Mouse (Mus musculus) brown adipose tissue, adult 24 weeks (tissue): ENCODE data around the gene Naxe. TPM values are rescaled to one million over a fixed set of nuclear protein-coding genes. Genes with fewer than 3 reads are reported as not detected.

Experiments used
- H3K27ac ChIP-seq: fragments of 200-500 bp; replicated peaks from 2 replicates; pipeline ENCODE4 v1.5.1; 2012; ENCODE audit warnings: low read depth, mild to moderate bottlenecking, low read length
- H3K4me1 ChIP-seq: fragments of 200-500 bp; 2 replicates; pipeline ENCODE4 v1.6.1; 2012; ENCODE audit warnings: low read length, mixed read lengths; ENCODE audit not compliant: control insufficient read depth, insufficient read depth, insufficient read length
- H3K4me3 ChIP-seq: fragments of 200-500 bp; 2 replicates; pipeline ENCODE4 v1.5.1; 2012; ENCODE audit warnings: low read depth, mild to moderate bottlenecking, low read length, moderate library complexity; ENCODE audit not compliant: insufficient read depth
- polyA plus RNA-seq: library from polyadenylated mRNA; stranded (reverse); fragments of >200 nt; gene quantifications from 2 replicates; pipeline ENCODE4 v1.2.4, GENCODE M21; 2012; ENCODE audit not compliant: missing spikeins, insufficient read depth, insufficient read length

Naxe gene
- polyA plus RNA-seq, 1 experiment = 153 TPM

- Histone ChIP-seq H3K4me3 (peak within 1 kb of the TSS; percentile 30), H3K27ac (no peak within 1 kb of the TSS), H3K4me1 (no peaks in the 10 kb centered on the region)
Measured at GRCm38 (mm10) chr3:88081345-88082223, 23.3 kb upstream of the Naxe start, which contains the start of gene Iqgap3. Gene Iqgap3, plus strand, starts transcription at chr3:88081971.

DNA sequence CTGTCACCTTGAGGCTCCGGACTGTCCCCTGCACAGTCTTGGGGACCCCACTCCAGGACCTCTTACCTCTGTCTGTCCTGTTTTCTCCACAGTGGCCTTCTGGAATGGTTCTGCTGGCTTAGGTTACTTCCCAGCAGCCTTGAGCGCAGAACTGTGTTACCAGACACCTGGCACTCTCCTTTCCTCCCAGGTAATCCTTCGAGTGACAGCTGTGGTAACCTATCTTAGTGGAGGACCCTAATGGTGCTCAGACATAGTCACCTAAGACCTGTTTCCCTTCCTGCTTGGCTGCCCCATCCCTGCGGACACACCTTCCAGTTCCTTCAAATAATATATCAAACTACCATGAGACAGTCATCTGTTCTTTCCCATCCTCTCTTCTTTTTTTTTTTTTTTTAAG lies 19.9 kb upstream of the Naxe start, which contains the start of gene Ttc24:
Ttc24 (minus strand) TSS at position 101 of the 400 bp plus-strand sequence.
- Histone ChIP-seq H3K27ac (no peak within 1 kb of the TSS), H3K4me3 (no peak within 1 kb of the TSS), H3K4me1 (no peaks in the 10 kb centered on the region)

GRCm38 (mm10) chr3:88077441-88077840 lies 19.1 kb upstream of the Naxe start:
- H3K27ac ChIP-seq = no peak overlapping the region
- no peaks in the 10 kb centered on the region for H3K4me1 ChIP-seq
- H3K4me3 ChIP-seq = no peak overlapping the region

DNA sequence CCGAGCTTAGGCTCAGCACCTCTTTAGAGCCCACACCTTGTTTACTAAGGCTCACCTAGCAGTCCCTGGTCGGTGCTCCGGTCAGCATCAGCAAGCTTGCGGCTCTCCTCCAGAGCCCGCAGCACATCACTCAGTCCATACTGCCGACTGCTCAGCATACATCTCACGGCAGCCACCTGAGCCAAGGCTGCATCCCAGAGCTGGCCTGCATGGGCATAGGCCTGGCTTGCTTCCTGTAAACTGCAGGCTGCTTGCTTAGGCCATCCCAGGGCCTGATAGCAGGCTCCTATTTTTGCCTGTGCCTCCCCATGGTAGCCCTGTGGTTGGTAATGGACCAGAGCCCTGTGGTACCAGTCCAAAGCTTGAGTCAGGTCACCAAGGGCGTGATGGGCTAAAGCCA lies 16.5 kb upstream of the Naxe start:
- Histone ChIP-seq H3K4me3 (no peak overlapping the region), H3K4me1 (no peaks in the 10 kb centered on the region)

DNA sequence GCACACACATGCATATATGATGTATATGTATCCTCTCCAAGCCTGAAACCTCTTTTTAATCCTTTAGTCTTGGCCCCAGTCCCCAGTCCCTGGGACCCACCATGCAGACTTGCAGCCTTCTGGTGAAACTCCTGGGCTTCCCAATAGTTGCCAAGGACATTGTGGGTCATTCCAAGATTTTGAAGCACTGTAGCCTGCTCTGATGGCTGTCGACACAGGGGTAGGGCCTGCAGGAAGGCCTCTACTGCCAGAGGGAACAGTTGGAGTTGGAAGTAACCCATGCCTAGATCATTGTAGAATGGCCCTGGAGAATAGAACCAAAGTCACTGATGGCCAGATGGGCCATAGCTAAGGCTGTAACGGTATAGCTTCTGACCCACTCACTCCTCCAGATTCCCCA lies 16.1 kb upstream of the Naxe start:
- H3K4me3 ChIP-seq = no peak overlapping the region

More for the DNA sequence above, 16.5 kb upstream of the Naxe start:
- no peak overlapping the region for H3K27ac ChIP-seq

DNA sequence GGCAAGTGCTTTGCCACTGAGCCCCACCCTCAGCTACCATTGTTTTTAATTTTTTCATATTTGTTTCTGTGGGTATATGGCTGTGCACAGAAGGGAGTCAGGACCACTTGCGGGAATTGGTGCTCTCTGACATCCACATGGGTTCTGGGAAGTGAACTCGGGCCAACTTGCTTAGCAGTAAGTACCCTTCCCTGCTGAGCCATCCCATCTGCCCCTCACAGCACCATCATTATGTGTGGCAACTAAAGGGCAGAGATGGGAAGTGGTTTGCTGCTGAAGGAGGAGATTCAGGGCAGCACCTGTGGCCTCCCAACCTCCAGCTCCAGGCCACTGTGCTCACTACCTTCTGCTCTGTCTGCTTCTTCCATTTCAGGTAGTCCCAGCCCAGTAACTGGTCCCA lies 15.3 kb upstream of the Naxe start:
- Histone ChIP-seq H3K4me3 (no peak overlapping the region), H3K27ac (no peak overlapping the region), H3K4me1 (no peaks in the 10 kb centered on the region)

More for the DNA sequence above, 16.1 kb upstream of the Naxe start:
- Histone ChIP-seq H3K27ac (no peak overlapping the region), H3K4me1 (no peaks in the 10 kb centered on the region)

DNA sequence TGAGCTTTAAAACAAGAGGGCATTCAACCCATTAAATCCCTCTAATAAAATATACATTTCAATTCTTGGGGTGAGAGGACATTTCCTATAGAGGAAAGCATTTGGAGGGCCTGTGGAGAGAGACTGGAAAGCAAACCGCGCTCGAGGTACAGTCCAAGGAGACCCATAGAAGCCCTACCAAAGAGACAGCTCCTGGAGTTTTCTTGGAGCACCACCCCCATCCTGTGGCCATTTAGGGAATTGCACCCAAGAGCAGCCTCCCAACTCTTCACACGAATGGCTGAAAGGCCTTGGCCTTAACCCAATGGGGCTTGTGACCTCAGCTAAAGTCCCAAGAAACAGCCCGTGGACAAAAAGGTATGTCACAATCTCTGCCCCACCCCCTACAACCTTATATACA lies 13.5 kb upstream of the Naxe start:
- Histone ChIP-seq H3K4me1 (no peaks in the 10 kb centered on the region), H3K4me3 (no peak overlapping the region), H3K27ac (no peak overlapping the region)

GRCm38 (mm10) chr3:88068386-88068785 lies 10.1 kb upstream of the Naxe start:
- H3K27ac ChIP-seq = no peak overlapping the region
- H3K4me1 ChIP-seq = no peaks in the 10 kb centered on the region

DNA sequence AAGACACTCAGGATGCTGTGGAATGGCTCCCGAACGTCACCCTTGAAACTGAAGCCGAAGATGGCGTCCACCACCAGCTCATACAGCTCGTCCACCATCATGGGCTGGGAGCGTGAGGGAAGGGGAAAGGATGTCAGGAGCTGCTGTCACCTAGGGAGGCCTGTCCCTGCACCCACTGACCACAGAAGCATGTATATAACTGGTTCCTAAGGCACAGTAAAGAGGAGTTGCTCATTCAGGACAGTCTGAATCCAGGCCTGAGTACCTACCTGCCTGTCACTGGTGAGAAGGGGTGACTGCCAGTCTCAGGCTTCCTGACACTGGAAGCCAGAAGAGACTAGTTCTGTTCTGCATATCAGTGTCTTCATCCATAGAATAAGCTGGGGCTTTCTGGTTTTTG lies 1.3 kb downstream of the Naxe start:
- Histone ChIP-seq H3K4me1 (no peaks in the 10 kb centered on the region), H3K27ac (no peak overlapping the region), H3K4me3 (peak overlapping the region; percentile 98; the same call in 1 of the 2 replicates)

More at GRCm38 (mm10) chr3:88068386-88068785, 10.1 kb upstream of the Naxe start:
- H3K4me3 ChIP-seq = no peak overlapping the region

DNA sequence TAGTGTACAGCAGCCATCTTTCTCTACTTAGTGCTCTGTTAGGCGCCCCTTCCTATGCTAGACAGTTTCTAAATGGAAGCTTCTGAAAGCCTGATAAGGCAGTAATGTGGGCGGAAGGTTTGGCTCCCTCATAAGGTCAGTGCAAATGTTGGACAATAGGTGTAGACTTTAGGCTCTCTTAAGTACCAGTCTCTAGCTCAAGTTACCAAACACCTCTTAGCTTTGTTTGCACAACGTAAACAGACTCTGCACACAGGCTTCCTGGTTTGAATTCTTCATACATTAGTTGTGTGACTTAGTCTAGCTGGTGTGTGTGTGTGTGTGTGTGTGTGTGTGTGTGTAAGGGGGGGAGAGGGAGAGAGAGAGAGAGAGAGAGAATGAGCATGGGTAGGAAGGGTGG lies 8.8 kb downstream of the Naxe start:
- no peak overlapping the region for H3K4me3 ChIP-seq
- H3K4me1 ChIP-seq = no peaks in the 10 kb centered on the region
- H3K27ac ChIP-seq = no peak overlapping the region

DNA sequence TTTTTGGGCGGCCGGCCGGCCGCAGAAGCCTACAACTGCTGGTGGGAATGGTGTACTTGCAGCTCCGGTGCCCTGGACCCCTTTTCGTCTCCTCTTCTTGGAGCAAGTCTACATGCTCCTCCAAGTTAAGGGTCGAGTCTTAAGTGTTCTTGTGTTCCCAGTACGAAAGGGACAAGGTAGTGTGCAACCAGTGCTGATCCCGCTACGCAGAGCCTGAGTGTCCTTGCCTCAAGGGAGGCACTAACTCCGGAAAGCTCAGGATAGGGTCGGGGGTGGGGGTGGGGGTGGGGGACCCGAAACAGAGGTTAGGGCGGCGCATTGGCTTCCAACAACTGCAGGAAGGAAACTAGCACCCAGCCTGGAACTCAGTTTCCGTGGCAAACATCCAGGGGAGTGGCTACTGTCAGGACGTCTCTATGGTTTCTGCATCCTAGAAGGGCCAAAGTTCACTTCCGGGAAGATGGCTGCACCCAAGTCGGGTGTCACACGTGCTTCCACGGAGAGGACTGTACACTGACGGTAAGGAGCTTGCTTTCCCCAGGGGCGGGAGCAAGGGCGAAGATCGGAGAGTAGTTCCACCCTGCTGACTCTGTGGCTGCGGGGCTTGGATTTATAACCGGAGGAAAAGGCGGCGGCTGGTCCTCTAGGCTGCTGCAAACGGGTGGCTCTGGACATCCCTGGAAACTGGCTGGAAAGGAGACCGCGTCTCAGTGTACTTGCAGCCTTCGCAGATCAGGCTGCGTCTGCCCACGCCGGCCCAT lies 15.5 kb downstream of the Naxe start, which contains the start of gene Gpatch4:
Gpatch4 (plus strand) TSS at position 448 of the 761 bp plus-strand sequence.
- Histone ChIP-seq H3K4me3 (peak within 1 kb of the TSS; percentile 81), H3K4me1 (no peaks in the 10 kb centered on the region), H3K27ac (peak within 1 kb of the TSS; percentile 67)

DNA sequence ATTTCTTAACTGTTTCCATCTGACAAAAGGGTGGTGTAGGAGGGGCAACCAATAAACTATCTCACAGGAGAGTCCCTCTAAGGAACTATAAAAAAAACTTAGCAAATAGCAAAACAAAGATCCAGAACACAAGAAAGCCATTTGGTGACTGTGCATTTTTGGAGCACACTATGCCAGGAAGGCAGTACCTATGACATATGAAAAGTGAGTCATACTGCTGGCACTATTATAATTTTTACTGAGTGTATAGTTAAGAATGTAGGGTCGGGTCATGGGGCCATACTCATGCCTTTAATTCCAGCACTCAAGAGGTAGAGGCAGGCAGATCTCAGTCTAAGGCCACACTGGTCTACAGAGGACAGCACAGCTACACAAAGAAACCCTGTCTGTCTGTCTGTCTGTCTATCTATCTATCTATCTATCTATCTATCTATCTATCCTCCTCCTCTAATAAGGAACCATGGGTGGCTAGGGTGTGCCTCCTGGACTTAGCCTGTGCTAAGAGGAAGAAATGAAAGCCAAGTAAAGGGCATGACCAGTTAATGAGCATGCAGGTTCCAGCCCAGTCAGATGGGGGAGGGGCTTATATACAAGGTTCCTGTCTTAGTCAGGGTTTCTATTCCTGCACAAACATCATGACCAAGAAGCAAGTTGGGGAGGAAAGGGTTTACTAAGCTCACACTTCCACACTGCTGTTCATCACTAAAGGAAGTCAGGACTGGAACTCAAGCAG lies 22.6 kb downstream of the Naxe start:
- no peak overlapping the region for H3K27ac ChIP-seq
- no peak overlapping the region for H3K4me3 ChIP-seq

DNA sequence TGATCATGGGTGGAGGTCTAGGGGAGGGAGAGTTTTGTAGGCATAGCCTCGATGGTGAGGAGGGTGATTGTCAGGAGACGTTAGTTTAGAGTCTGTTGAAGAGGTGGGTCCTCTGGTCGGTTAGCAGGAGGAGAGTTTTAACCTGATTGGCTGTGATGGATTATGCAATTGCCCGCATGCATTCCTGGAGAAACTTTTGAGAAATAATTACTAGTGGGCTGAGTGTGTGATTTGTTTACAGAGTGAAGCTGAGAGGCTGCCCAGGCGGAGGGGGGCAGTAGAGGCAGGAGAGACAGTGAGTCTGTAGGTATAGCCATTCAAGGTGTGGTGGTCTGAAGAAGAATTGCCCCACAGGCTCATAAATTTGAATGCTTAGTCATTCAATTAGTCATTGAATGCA lies 24.8 kb downstream of the Naxe start:
- H3K27ac ChIP-seq = no peak overlapping the region
- H3K4me1 ChIP-seq = no peaks in the 10 kb centered on the region
- no peak overlapping the region for H3K4me3 ChIP-seq

More for the DNA sequence above, 22.6 kb downstream of the Naxe start:
- no peaks in the 10 kb centered on the region for H3K4me1 ChIP-seq

- Histone ChIP-seq H3K27ac (no peak overlapping the region), H3K4me1 (no peaks in the 10 kb centered on the region), H3K4me3 (no peak overlapping the region)
Measured at GRCm38 (mm10) chr3:88030608-88031395, 27.5 kb downstream of the Naxe start.
